Mouse (Mus musculus): ENCODE results near the gene Olfr767. TPM values are rescaled to one million over a fixed set of nuclear protein-coding genes. Genes with fewer than 3 reads are reported as not detected.
"Not testable (repeated sequence)": the region's sequence is repeated elsewhere in the genome, so short reads cannot be mapped to it uniquely, and the experiment has no call there.

Olfr767 gene
- total RNA-seq (2015) (not detected in 2 replicates), total RNA-seq (2017) (not detected in 2 replicates)

DNA sequence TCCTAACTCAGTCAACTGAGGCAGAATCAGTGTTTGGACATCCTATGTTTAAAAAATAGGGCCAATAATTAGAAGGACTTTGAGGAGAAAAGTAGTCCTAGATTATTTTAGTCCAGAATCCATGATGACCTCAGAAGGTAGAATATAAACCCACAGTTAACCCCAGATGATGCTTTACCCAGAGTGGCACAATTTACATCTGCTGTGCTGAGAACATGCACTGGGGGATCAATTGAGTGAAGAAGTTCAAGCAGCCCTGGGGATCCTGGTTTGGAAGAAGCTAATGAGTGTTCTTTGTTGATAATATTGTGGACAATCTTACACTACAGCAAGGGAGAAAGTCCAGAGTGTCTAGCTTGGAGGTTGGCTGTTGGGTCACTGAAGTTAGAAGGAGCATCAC, at the start of gene Olfr767:
Olfr767 (minus strand) TSS at position 101 of the 400 bp plus-strand sequence.
- not testable (repeated sequence) for ATAC-seq (ENCODE audit: poor library complexity, severe bottlenecking)

DNA sequence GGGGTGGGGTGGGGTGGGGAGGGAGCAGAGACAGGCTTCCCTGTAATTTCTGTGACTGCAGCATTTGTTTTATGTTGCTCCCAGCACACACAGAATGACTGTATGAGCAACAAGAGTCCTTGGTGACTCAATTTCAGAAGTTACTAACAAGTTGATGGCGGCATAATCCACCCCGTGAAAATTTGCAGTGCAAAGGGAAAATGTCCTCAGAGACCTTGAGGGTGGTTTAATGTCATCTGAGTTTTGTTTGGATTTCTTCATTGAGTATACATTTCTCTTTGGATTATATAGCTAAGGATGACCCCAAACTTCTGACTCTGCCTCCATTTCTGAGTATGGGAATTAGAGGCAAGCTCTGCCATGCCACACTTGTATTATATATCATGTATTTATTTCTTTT, 35.1 kb upstream of the Olfr767 start, which contains the start of gene Olfr769:
Olfr769 (minus strand) TSS at position 101 of the 400 bp plus-strand sequence.
- no peak for ATAC-seq (ENCODE audit: poor library complexity, severe bottlenecking)

DNA sequence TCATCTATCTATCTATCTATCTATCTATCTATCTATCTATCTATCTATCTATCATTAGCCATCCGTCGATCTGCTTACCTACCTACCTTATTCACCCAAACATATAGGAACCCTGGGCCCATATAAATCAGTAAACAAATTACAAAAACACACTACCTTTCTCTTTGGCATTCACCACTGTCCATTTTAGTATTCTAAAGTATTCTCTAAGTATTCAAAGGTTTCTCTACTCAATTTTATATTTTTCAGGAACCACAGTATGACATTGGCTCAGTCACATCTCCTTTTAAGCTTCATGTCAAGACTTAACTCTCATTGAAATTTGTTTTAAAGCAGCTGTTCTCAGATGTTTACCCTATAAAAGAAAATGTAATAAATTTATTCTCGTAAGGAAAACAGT, 32.4 kb upstream of the Olfr767 start:
- ATAC-seq (ENCODE audit: poor library complexity, severe bottlenecking) = no peak

DNA sequence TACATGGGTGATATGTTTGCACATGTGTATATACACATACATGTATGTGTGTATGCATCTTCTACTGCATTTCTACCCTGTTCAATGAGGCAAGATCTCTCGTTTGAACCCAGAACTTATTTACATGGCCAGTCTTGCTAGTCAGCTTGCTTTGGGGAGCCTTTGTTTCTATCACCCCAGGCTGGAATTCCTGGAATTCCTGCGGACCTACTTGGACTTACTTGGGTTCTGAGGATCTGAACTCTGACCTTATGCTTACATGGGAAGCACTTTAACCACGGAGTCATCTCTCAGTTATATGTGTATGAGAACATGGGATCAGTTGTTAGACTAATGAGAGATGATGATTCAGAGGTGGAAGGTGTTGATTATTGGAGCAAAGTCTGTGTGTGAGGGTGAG, 18.5 kb upstream of the Olfr767 start:
- no peak for ATAC-seq (ENCODE audit: poor library complexity, severe bottlenecking)

DNA sequence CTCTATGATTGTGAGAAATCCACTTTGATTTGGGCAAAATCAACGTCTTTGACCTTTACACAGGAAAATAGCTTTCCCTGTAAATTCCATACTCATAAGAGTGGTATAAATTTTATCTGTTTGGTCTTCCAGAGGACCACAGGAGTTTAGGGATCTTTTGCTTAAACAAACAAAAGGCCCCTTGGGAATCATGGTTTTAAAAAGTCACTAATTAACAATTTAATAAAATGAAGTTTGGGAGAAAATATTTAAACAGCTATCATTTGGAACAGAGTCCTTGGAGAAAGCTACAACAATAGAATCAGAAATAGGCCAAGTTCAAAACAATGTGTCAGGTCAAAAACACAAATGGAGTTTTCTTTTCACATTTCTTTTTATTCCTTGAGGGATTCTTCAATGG, 16.6 kb upstream of the Olfr767 start, which contains the start of gene Olfr768:
Olfr768 (minus strand) TSS at position 101 of the 400 bp plus-strand sequence.
- no peak for ATAC-seq (ENCODE audit: poor library complexity, severe bottlenecking)

DNA sequence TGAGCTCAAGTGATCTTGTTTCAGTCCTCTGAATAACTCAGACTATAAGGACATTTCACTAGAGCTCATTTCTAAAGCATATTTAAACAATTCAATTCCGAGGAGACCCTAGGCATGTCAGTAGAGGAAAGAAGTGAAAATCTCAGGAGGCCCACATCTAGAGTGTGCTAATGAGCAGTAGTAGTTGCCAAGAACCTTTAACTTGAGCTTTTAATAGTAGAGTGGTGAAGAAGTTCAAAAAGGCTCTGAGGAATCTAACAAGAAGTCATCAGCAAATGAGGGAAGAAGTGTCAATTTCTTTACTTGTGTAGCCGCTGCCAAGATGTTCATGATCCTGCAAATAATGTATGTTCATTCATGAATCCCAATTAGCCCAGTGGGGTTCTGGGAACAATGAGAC, 13.8 kb downstream of the Olfr767 start, which contains the start of gene Olfr766-ps1:
Olfr766-ps1 (minus strand) TSS at position 101 of the 400 bp plus-strand sequence.
- no peak for ATAC-seq (ENCODE audit: poor library complexity, severe bottlenecking)

DNA sequence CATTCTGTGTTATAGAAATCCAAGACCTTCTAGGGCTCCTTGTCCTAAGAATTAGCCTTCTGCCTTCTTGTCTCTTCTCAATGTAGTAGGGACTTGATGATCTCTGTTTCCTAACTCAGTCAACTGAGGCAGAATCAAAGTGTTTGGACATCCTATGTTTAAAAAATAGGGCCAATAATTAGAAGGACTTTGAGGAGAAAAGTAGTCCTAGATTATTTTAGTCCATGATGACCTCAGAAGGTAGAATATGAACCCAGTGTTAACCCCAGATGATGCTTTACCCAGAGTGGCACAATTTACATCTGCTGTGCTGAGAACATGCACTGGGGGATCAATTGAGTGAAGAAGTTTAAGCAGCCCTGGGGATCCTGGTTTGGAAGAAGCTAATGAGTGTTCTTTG, 32.8 kb downstream of the Olfr767 start, which contains the start of gene Olfr765:
Olfr765 (minus strand) TSS at position 101 of the 400 bp plus-strand sequence.
- ATAC-seq (ENCODE audit: poor library complexity, severe bottlenecking) = not testable (repeated sequence)

DNA sequence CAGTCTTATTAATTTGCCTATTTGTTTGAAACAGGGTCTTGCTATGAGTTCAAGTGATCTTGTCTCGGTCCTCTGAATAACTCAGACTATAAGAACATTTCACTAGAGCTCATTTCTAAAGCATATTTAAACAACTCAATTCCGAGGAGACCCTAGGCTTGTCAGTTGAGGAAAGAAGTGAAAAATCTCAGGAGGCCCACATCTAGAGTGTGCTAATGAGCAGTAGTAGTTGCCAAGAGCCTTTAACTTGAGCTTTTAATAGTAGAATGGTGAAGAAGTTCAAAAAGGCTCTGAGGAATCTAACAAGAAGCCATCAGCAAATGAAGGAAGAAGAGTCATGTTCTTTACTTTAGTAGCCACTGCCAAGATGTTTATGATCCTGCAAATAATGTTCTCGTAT, 42.9 kb downstream of the Olfr767 start, which contains the start of gene Olfr764-ps1:
Olfr764-ps1 (minus strand) TSS at position 101 of the 400 bp plus-strand sequence.
- no peak for ATAC-seq (ENCODE audit: poor library complexity, severe bottlenecking)

DNA sequence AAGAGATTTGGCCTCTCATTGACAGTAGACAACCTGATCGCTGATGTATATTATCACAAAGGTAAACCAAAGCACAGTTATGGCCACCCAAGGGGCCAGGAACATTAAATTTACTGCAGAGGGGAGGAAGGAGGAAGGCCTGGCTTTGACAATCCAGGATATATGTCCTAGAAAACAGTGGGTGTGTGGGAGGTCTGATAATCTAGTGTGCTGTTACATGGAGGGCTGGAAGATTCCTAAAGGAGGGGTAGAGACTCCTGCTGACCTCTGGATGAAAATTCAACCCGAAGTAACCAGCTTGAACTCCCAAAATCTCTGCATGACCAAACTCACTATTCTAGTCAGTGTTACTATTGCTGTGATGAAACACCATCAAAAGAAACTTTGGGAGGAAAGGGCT, 54.4 kb downstream of the Olfr767 start:
- no peak for ATAC-seq (ENCODE audit: poor library complexity, severe bottlenecking)

DNA sequence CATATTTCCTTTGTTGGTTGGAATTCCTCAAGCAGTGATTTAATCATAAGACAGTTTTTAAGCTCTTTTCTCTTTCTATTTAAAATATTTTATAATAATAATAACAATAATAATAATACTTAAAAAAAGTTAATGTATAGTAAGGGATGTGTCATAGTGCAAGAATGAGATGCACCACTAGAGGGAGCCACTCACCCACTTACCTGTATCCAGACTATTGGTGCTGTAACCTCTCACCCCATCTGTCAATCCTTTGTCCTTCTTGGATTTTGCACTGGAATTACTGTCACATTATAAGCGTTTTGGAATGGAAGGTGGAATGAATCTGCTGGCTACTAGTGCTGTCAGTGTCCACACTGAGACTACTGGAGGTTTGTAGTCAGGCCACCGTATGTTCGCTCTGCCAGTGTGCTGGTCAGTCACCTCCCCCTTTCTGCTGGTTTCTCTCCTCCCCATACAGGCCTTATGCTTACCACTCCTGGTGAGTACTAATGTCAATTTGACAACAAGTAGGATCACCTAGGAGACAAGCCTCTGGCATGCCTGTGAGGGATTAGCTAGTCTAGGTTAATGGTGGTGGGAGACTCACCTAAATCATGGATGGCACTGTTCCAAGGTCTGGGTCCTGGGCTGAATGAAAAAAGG, 56.6 kb downstream of the Olfr767 start:
- peak; percentile 68 for ATAC-seq (ENCODE audit: poor library complexity, severe bottlenecking)

Other genes starting within 250 kb of the Olfr767 start
- gene Gdf11, start 191.2 kb downstream of the Olfr767 start, total RNA-seq (2015) = 0.07 and 0.18 TPM in 2 replicates
- 0.18 and 0.28 TPM in 2 replicates for gene Gdf11, start 191.2 kb downstream of the Olfr767 start, total RNA-seq (2017)
- 60.5 and 76.0 TPM in 2 replicates for gene Cd63, start 181.9 kb downstream of the Olfr767 start, total RNA-seq (2015)
- gene Cd63, start 181.9 kb downstream of the Olfr767 start, total RNA-seq (2017) = 46.8 and 47.1 TPM in 2 replicates
- gene Rdh5, start 160.0 kb downstream of the Olfr767 start, total RNA-seq (2015) = 3.4 and 6.0 TPM in 2 replicates
- gene Rdh5, start 160.0 kb downstream of the Olfr767 start, total RNA-seq (2017) = 0.94 and 3.6 TPM in 2 replicates
- gene Bloc1s1, start 158.9 kb downstream of the Olfr767 start, total RNA-seq (2015) = 190 and 212 TPM in 2 replicates
- gene Bloc1s1, start 158.9 kb downstream of the Olfr767 start, total RNA-seq (2017) = 135 and 165 TPM in 2 replicates
- gene Itga7, start 149.1 kb downstream of the Olfr767 start, total RNA-seq (2015) = not detected in 2 replicates
- not detected in 2 replicates for gene Itga7, start 149.1 kb downstream of the Olfr767 start, total RNA-seq (2017)
- gene Mettl7b, start 121.9 kb downstream of the Olfr767 start, total RNA-seq (2015) = not detected in 2 replicates
- not detected in 2 replicates for gene Mettl7b, start 121.9 kb downstream of the Olfr767 start, total RNA-seq (2017)
- not detected in 2 replicates for gene Olfr9, start 93.5 kb downstream of the Olfr767 start, total RNA-seq (2015)
- gene Olfr9, start 93.5 kb downstream of the Olfr767 start, total RNA-seq (2017) = not detected in 2 replicates
- not detected in 2 replicates for gene Olfr763, start 72.1 kb downstream of the Olfr767 start, total RNA-seq (2015)
- gene Olfr763, start 72.1 kb downstream of the Olfr767 start, total RNA-seq (2017) = not detected in 2 replicates
- not detected in 2 replicates for gene Olfr764-ps1, start 43.0 kb downstream of the Olfr767 start, total RNA-seq (2015)
- gene Olfr764-ps1, start 43.0 kb downstream of the Olfr767 start, total RNA-seq (2017) = not detected in 2 replicates
- not detected in 2 replicates for gene Olfr765, start 32.9 kb downstream of the Olfr767 start, total RNA-seq (2015)
- gene Olfr765, start 32.9 kb downstream of the Olfr767 start, total RNA-seq (2017) = not detected in 2 replicates
- gene Olfr766-ps1, start 13.9 kb downstream of the Olfr767 start, total RNA-seq (2015) = not detected in 2 replicates
- gene Olfr766-ps1, start 13.9 kb downstream of the Olfr767 start, total RNA-seq (2017) = not detected in 2 replicates
- not detected in 2 replicates for gene Olfr768, start 16.5 kb upstream of the Olfr767 start, total RNA-seq (2015)
- not detected in 2 replicates for gene Olfr768, start 16.5 kb upstream of the Olfr767 start, total RNA-seq (2017)
- gene Olfr769, start 35.0 kb upstream of the Olfr767 start, total RNA-seq (2015) = not detected in 2 replicates
- gene Olfr769, start 35.0 kb upstream of the Olfr767 start, total RNA-seq (2017) = not detected in 2 replicates
- gene Olfr770, start 56.1 kb upstream of the Olfr767 start, total RNA-seq (2015) = not detected in 2 replicates
- gene Olfr770, start 56.1 kb upstream of the Olfr767 start, total RNA-seq (2017) = not detected in 2 replicates
- gene Olfr771, start 81.8 kb upstream of the Olfr767 start, total RNA-seq (2015) = not detected in 2 replicates
- gene Olfr771, start 81.8 kb upstream of the Olfr767 start, total RNA-seq (2017) = not detected in 2 replicates
- gene Olfr772, start 95.0 kb upstream of the Olfr767 start, total RNA-seq (2015) = not detected in 2 replicates
- not detected in 2 replicates for gene Olfr772, start 95.0 kb upstream of the Olfr767 start, total RNA-seq (2017)
- gene Olfr773, start 104.5 kb upstream of the Olfr767 start, total RNA-seq (2015) = not detected in 2 replicates
- gene Olfr773, start 104.5 kb upstream of the Olfr767 start, total RNA-seq (2017) = not detected in 2 replicates
- gene Olfr774, start 153.3 kb upstream of the Olfr767 start, total RNA-seq (2015) = not detected in 2 replicates
- gene Olfr774, start 153.3 kb upstream of the Olfr767 start, total RNA-seq (2017) = not detected in 2 replicates
- gene Olfr775, start 165.5 kb upstream of the Olfr767 start, total RNA-seq (2015) = not detected in 2 replicates
- gene Olfr775, start 165.5 kb upstream of the Olfr767 start, total RNA-seq (2017) = not detected in 2 replicates
- not detected in 2 replicates for gene Olfr776, start 176.2 kb upstream of the Olfr767 start, total RNA-seq (2015)
- gene Olfr776, start 176.2 kb upstream of the Olfr767 start, total RNA-seq (2017) = not detected in 2 replicates
- not detected in 2 replicates for gene Olfr777, start 188.6 kb upstream of the Olfr767 start, total RNA-seq (2015)
- not detected in 2 replicates for gene Olfr777, start 188.6 kb upstream of the Olfr767 start, total RNA-seq (2017)
- not detected in 2 replicates for gene Olfr780, start 235.2 kb upstream of the Olfr767 start, total RNA-seq (2015)
- not detected in 2 replicates for gene Olfr780, start 235.2 kb upstream of the Olfr767 start, total RNA-seq (2017)
- gene Olfr781, start 245.9 kb upstream of the Olfr767 start, total RNA-seq (2015) = not detected in 2 replicates
- gene Olfr781, start 245.9 kb upstream of the Olfr767 start, total RNA-seq (2017) = not detected in 2 replicates

Data from megakaryocyte, adult 5-6 weeks (primary cell).